Mouse (Mus musculus) hindbrain, embryonic 11.5 days (tissue): ENCODE data around the gene Gabarap. TPM values are rescaled to one million over a fixed set of nuclear protein-coding genes. Genes with fewer than 3 reads are reported as not detected.
A peak's percentile ranks its signal among the peaks of the same experiment; 100 is the strongest.

ENCODE experiments used
- ATAC-seq: fragments of 200-750 bp; cut with Nextera tagmentation; 2 replicates; pipeline ENCODE4 v1.8.0; 2017; ENCODE audit warnings: mild to moderate bottlenecking, moderate TSS enrichment, moderate library complexity; ENCODE audit not compliant: low FRiP score
- DNase-seq: peaks from one replicate; pipeline ENCODE4 v3.0.0-alpha.2; 2015; ENCODE audit warnings: low spot score
- H3K27ac ChIP-seq: fragments of 300-500 bp; sonication (generic); 2 replicates; pipeline ENCODE4 v1.5.1; 2014; ENCODE audit warnings: mild to moderate bottlenecking, low read depth, low read length
- H3K27me3 ChIP-seq: fragments of 300-500 bp; sonication (generic); 2 replicates; pipeline ENCODE4 v1.6.1; 2014; ENCODE audit warnings: mild to moderate bottlenecking, low read length, moderate library complexity, mixed read lengths; ENCODE audit not compliant: control insufficient read depth, insufficient read depth
- H3K36me3 ChIP-seq: fragments of 300-500 bp; sonication (generic); 2 replicates; pipeline ENCODE4 v1.6.1; 2014; ENCODE audit warnings: mild to moderate bottlenecking, low read length, moderate library complexity, mixed read lengths; ENCODE audit not compliant: control insufficient read depth, insufficient read depth
- H3K4me1 ChIP-seq: fragments of 300-500 bp; sonication (generic); replicated peaks from 2 replicates; pipeline ENCODE4 v1.6.1; 2014; ENCODE audit warnings: low read length, mixed read lengths; ENCODE audit not compliant: control insufficient read depth, insufficient read depth
- H3K4me2 ChIP-seq: fragments of 300-500 bp; sonication (generic); replicated peaks from 2 replicates; pipeline ENCODE4 v1.6.1; 2014; ENCODE audit warnings: mild to moderate bottlenecking, low read depth, low read length
- H3K4me3 ChIP-seq: fragments of 300-500 bp; sonication (generic); 2 replicates; pipeline ENCODE4 v1.5.1; 2014; ENCODE audit warnings: low read depth, low read length
- H3K9ac ChIP-seq: fragments of 300-500 bp; sonication (generic); 2 replicates; pipeline ENCODE4 v1.6.1; 2014; ENCODE audit warnings: low read depth, low read length
- H3K9me3 ChIP-seq: fragments of 300-500 bp; sonication (generic); 2 replicates; pipeline ENCODE4 v1.6.1; 2016; ENCODE audit warnings: low read length; ENCODE audit not compliant: control insufficient read depth
- WGBS: fragments of 180-500 bp; shearing (Covaris S2); extraction: QIAGEN DNeasy Blood & Tissue Kit; methylation state at CpG from one replicate; pipeline ENCODE4 v1.1.7; 2014; 5-methylcytosine and 5-hydroxymethylcytosine counted together
- polyA plus RNA-seq: library from polyadenylated mRNA; unstranded; fragments of >200 nt; fragmentation: Nextera tagmentation; extraction: Ambion mirVana; gene quantifications from 2 replicates; pipeline ENCODE4 v1.2.1, GENCODE M21; 2014

Gabarap gene
- polyA plus RNA-seq, 1 experiment from 2014 or later = 643 TPM

- H3K4me2 ChIP-seq = peak overlapping the region; percentile 75
- H3K9me3 ChIP-seq = no peaks in the 10 kb centered on the region
- no peak for DNase-seq
- no peak overlapping the region for H3K27ac ChIP-seq
- WGBS = 92% methylated on average over 10 of the region's 10 CpGs
- H3K4me3 ChIP-seq = peak overlapping the region; percentile 65
- H3K9ac ChIP-seq = no peak overlapping the region
- no peaks in the 10 kb centered on the region for H3K27me3 ChIP-seq
- H3K36me3 ChIP-seq = peaks cover 7% of the 10 kb centered on the region; the same call in 1 of the 2 replicates
- no peak for ATAC-seq
- H3K4me1 ChIP-seq = peaks cover 8% of the 10 kb centered on the region
These were observed 1.5 kb downstream of the Gabarap start for GRCm38 (mm10) chr11:69992396-69992795.

GRCm38 (mm10) chr11:69992932-69993331 lies 2.0 kb downstream of the Gabarap start:
- DNase-seq (no peak), ATAC-seq (no peak)
- H3K9me3 ChIP-seq = no peaks in the 10 kb centered on the region
- no peak overlapping the region for H3K27ac ChIP-seq
- H3K4me2 ChIP-seq = peak overlapping the region; percentile 75; the same call in 1 of the 2 replicates
- H3K36me3 ChIP-seq = peaks cover 7% of the 10 kb centered on the region; the same call in 1 of the 2 replicates
- 92% methylated on average over 3 of the region's 3 CpGs for WGBS
- no peaks in the 10 kb centered on the region for H3K27me3 ChIP-seq
- peaks cover 12% of the 10 kb centered on the region for H3K4me1 ChIP-seq
- peak overlapping the region; percentile 65; the same call in 1 of the 2 replicates for H3K4me3 ChIP-seq
- no peak overlapping the region for H3K9ac ChIP-seq

DNA sequence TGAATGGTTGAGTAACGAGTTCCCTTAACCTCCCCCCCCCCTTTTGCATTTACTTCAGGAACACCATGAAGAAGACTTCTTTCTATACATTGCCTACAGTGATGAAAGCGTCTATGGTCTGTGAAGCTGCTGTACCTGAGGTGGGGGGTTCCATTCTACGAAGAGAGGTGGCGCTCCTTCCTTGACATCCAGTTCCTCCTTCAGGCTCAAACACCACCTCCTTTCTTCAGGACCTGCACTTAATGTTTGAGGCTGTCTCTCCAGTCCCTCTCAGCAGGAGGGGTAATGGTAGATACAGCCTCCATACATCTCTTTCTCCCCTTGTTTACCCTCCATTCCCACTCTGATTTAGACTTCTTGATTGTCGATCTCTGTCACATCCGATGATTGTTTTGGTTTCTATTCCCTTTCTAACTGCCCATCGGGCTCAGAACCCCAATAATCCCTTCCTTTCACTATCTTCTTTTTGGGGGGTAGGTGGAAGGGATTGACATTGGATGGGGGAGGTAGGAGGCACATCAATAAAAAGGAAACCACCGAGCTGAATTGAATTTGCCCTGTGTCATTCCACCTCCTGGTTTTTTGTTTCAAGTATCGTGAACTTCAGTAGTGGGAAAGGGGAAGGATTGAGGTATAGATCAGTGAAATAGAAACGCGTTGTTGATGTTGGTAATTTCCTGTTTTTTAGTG lies 3.6 kb downstream of the Gabarap start:
- Histone ChIP-seq H3K4me2 (no peak overlapping the region), H3K9ac (no peak overlapping the region), H3K36me3 (peaks cover 9% of the 10 kb centered on the region), H3K9me3 (no peaks in the 10 kb centered on the region), H3K4me1 (peaks cover 12% of the 10 kb centered on the region), H3K4me3 (peak overlapping the region; percentile 96), H3K27ac (no peak overlapping the region), H3K27me3 (no peaks in the 10 kb centered on the region)
- WGBS = 87% methylated on average over 11 of the region's 11 CpGs
- DNase-seq (no peak), ATAC-seq (no peak)

DNA sequence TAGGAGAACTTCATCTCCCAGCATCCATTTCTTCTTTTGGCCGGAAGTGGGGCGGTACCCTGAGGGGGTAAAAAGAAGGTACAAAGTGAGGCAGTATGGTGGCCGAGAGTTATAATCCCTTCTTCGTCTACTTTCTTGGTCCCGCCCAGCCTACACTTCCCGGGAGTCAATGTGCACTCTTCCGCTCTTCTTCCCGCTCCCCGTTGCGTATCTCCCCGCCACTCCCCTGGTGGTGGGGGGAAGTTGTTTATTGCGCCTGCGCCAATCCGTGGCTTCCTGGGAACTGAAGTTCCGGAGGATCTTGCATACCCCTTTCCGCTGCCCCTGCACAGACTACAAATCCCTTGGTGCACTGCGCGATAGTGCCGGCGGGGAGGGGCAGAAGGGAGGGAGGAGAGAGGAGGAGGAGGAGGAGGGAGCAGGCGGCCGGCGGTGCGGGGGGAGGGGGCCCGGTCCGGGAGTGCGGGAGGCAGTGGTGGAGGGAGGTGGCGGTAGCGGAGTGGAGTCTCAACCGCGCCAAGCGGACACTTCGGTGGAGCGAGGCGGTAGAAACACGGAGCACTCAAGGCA lies 4.5 kb downstream of the Gabarap start, which contains the start of gene Phf23:
Phf23 (plus strand) TSS at position 387 of the 570 bp plus-strand sequence.
- under 1% methylated on average over 35 of the region's 36 CpGs for WGBS
- Histone ChIP-seq H3K4me2 (peak within 1 kb of the TSS; percentile 48), H3K9me3 (no peaks in the 10 kb centered on the region), H3K4me3 (peak within 1 kb of the TSS; percentile 96), H3K27ac (peak within 1 kb of the TSS; percentile 96), H3K36me3 (peaks cover 11% of the 10 kb centered on the region), H3K4me1 (peaks cover 12% of the 10 kb centered on the region), H3K9ac (peak within 1 kb of the TSS; percentile 97), H3K27me3 (no peaks in the 10 kb centered on the region)
- ATAC-seq = peak; percentile 81
- DNase-seq = peak; percentile 98

DNA sequence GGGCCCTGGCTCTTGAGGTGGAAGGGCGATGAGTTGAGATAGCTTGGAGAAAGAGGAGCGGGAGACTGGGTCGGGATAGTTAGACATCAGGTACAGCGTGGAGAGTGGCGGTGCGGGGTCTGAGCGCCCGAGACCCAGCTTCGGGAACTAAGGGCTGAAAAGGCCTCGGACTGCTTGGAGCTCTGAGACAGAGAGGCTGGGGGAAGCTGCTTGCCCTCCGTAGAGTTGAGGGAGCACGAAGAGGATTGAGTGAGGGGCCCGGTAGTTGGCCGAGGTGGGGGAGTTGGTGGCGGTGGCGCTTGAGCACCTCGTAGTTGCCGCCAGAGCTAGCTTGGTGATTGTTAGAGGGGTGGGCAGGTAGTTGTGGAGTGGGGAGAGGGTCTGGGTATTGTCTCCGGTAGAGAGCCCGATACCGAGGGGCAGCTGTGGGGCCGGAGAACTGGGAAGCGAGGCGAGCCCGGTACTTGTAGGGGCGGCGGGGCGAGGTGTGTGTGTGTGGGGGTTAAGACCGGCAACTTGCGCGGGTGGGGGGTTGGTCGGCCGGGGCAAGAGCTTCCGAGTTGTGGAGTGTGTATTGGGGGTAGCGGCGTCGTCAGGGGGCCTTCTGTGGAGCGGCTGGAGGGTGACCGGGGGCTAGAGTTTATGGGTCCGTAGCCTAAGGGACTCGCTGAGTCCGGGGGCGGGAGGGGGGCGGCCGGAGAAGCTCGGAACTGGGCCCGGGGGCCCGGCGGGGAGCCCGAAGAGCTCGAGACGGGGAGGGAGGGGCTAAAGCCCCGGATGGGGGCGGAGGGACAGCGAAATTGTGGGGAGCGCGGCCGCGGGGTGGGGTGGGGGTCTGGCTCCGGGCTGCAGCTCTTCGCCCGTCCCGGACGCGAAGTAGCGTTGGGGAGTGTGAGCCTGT lies 5.5 kb downstream of the Gabarap start:
- WGBS = under 1% methylated on average over 53 of the region's 66 CpGs
- peak overlapping the region; percentile 48 for H3K4me2 ChIP-seq
- H3K36me3 ChIP-seq = peaks cover 11% of the 10 kb centered on the region
- no peaks in the 10 kb centered on the region for H3K27me3 ChIP-seq
- ATAC-seq (0 out of 2 replicates have a peak, but pooled peaks have one; percentile 1), DNase-seq (no peak)
- peak overlapping the region; percentile 96 for H3K27ac ChIP-seq
- peak overlapping the region; percentile 96 for H3K4me3 ChIP-seq
- no peaks in the 10 kb centered on the region for H3K9me3 ChIP-seq
- peak overlapping the region; percentile 97 for H3K9ac ChIP-seq
- H3K4me1 ChIP-seq = peaks cover 12% of the 10 kb centered on the region

GRCm38 (mm10) chr11:69997070-69997509 lies 6.1 kb downstream of the Gabarap start:
- Histone ChIP-seq H3K4me2 (peak overlapping the region; percentile 48), H3K27ac (peak overlapping the region; percentile 96), H3K4me1 (peaks cover 14% of the 10 kb centered on the region), H3K9ac (peak overlapping the region; percentile 97), H3K36me3 (peaks cover 11% of the 10 kb centered on the region), H3K4me3 (peak overlapping the region; percentile 96), H3K9me3 (no peaks in the 10 kb centered on the region), H3K27me3 (no peaks in the 10 kb centered on the region)
- under 1% methylated on average over 22 of the region's 44 CpGs for WGBS
- ATAC-seq (peak; percentile 50), DNase-seq (peak; percentile 87)

GRCm38 (mm10) chr11:69998567-69999491 lies 7.9 kb downstream of the Gabarap start:
- Histone ChIP-seq H3K27ac (no peak overlapping the region), H3K4me3 (no peak overlapping the region), H3K4me1 (peaks cover 8% of the 10 kb centered on the region; the same call in 1 of the 2 replicates), H3K4me2 (no peak overlapping the region), H3K9me3 (no peaks in the 10 kb centered on the region), H3K27me3 (no peaks in the 10 kb centered on the region), H3K9ac (no peak overlapping the region), H3K36me3 (peaks cover 11% of the 10 kb centered on the region)
- WGBS = 94% methylated on average over 27 of the region's 27 CpGs
- ATAC-seq (no peak), DNase-seq (no peak)
